Mouse (Mus musculus): ENCODE results near the gene Crebrf. TPM values are rescaled to one million over a fixed set of nuclear protein-coding genes. Genes with fewer than 3 reads are reported as not detected.

Gene Crebrf
- polyA plus RNA-seq, 1 experiment from 2014 or later: 4.7 TPM

- Histone ChIP-seq H3K4me3 (replicated peaks) (no peak overlapping the region), H3K27me3 (no peaks in the 10 kb centered on the region), H3K36me3 (replicated peaks) (no peaks in the 10 kb centered on the region), H3K27ac (replicated peaks) (no peak overlapping the region), H3K9ac (no peak overlapping the region), H3K4me1 (replicated peaks) (no peaks in the 10 kb centered on the region), H3K4me2 (no peak overlapping the region), H3K9me3 (replicated peaks) (no peaks in the 10 kb centered on the region)
- no peak for ATAC-seq (ENCODE audit: insufficient read depth)
- WGBS (ENCODE audit: insufficient replicate concordance): 67% methylated on average over 4 of the region's 4 CpGs
These were observed 27.1 kb downstream of the Crebrf start for GRCm38 (mm10) chr17:26742581-26742980.

GRCm38 (mm10) chr17:26743294-26743693 lies 27.8 kb downstream of the Crebrf start:
- Histone ChIP-seq H3K4me1 (replicated peaks) (no peaks in the 10 kb centered on the region), H3K36me3 (replicated peaks) (no peaks in the 10 kb centered on the region), H3K9me3 (replicated peaks) (no peaks in the 10 kb centered on the region), H3K9ac (no peak overlapping the region), H3K27ac (replicated peaks) (no peak overlapping the region), H3K4me3 (replicated peaks) (no peak overlapping the region), H3K4me2 (no peak overlapping the region), H3K27me3 (no peaks in the 10 kb centered on the region)
- no peak for ATAC-seq (ENCODE audit: insufficient read depth)
- WGBS (ENCODE audit: insufficient replicate concordance): 53% methylated on average over 1 of the region's 1 CpGs

- Histone ChIP-seq H3K27ac (replicated peaks) (no peak overlapping the region), H3K27me3 (no peaks in the 10 kb centered on the region), H3K4me1 (replicated peaks) (no peaks in the 10 kb centered on the region), H3K9me3 (replicated peaks) (no peaks in the 10 kb centered on the region), H3K36me3 (replicated peaks) (no peaks in the 10 kb centered on the region), H3K4me3 (replicated peaks) (no peak overlapping the region), H3K9ac (no peak overlapping the region), H3K4me2 (no peak overlapping the region)
- no peak for ATAC-seq (ENCODE audit: insufficient read depth)
- WGBS (ENCODE audit: insufficient replicate concordance): 43% methylated on average over 3 of the region's 3 CpGs
These were observed 34.5 kb downstream of the Crebrf start for GRCm38 (mm10) chr17:26749975-26750374.

DNA sequence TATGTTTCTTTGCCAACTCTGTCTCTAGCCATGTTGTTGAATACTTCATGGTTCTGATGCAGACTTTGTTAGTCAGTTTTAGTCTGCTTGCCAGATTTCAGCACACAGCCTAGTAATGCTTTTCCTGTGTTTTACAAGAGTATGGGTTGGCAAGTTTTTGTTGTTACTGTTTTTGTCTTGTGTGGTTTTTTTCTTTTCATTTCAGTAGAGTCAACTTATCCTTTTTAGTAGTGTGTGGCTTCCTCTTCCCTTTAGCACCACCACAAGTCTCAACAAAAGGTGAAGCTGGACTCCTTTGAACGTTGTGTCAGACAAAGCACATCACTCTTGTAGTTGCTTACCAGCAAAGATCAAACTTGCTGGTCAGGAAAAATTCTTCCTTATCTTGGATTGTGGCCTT lies 36.8 kb downstream of the Crebrf start:
- Histone ChIP-seq H3K27ac (replicated peaks) (no peak overlapping the region), H3K4me2 (no peak overlapping the region), H3K27me3 (no peaks in the 10 kb centered on the region), H3K4me3 (replicated peaks) (no peak overlapping the region), H3K4me1 (replicated peaks) (no peaks in the 10 kb centered on the region), H3K9me3 (replicated peaks) (no peaks in the 10 kb centered on the region), H3K9ac (no peak overlapping the region), H3K36me3 (replicated peaks) (no peaks in the 10 kb centered on the region)
- no peak for ATAC-seq (ENCODE audit: insufficient read depth)
- 24% methylated on average over 1 of the region's 1 CpGs for WGBS (ENCODE audit: insufficient replicate concordance)

DNA sequence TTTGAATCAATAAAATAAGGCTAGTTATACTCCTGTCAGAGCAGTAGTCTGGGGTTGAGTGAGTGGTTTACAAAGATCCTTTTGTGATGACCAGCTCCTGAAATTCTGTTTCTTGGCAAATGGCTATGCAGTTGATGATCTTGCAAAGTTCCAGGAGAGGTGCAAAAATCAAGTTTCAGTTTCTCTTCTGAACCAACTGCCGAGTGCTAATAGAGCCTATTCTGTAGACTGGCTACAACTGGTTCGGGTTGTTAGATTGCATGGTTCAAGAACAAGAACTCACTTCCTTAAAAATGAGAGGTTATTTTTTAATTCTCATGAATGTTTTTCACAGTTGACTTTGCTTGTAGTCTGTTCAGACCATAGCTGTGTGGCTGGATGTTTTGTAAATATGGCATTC lies 38.0 kb downstream of the Crebrf start:
- no peak overlapping the region for H3K4me2 ChIP-seq
- H3K9me3 ChIP-seq (replicated peaks): no peaks in the 10 kb centered on the region
- H3K9ac ChIP-seq: no peak overlapping the region
- H3K36me3 ChIP-seq (replicated peaks): no peaks in the 10 kb centered on the region
- 69% methylated on average over 2 of the region's 2 CpGs for WGBS (ENCODE audit: insufficient replicate concordance)
- no peaks in the 10 kb centered on the region for H3K4me1 ChIP-seq (replicated peaks)
- H3K27me3 ChIP-seq: no peaks in the 10 kb centered on the region
- no peak overlapping the region for H3K4me3 ChIP-seq (replicated peaks)
- no peak for ATAC-seq (ENCODE audit: insufficient read depth)
- H3K27ac ChIP-seq (replicated peaks): no peak overlapping the region

DNA sequence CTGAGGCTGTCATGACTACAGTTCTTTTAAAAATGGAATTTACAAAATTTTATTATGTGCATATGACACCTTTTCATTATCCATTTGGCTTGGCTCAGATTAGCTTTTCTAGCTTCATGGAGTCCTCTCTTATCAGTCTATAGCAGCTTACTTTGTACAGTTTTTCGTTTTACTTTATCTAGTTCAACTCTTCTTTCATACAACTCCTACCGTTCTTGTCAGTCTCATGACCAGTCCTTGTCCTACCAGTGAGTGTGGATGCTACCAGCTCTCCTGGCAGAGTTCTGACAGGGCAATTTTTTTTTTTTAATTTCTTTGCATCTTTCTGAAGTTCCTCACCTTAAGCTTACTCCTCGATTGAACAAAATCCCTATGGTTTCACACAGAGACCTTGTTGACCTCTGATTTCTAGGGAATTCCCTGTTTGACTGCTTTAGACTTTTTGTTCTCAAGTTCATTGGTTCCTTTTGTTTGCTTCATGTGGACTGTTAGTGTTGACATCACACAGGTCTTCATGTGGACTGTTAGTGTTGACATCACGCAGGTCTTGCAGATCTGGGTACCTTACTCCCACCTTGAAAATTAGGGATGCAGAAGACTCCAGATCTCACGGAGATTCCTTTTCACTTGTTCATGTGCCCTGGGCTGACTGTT lies 51.8 kb downstream of the Crebrf start:
- H3K4me2 ChIP-seq: peak overlapping the region; percentile 18; the same call in 1 of the 2 replicates
- H3K9ac ChIP-seq: no peak overlapping the region

DNA sequence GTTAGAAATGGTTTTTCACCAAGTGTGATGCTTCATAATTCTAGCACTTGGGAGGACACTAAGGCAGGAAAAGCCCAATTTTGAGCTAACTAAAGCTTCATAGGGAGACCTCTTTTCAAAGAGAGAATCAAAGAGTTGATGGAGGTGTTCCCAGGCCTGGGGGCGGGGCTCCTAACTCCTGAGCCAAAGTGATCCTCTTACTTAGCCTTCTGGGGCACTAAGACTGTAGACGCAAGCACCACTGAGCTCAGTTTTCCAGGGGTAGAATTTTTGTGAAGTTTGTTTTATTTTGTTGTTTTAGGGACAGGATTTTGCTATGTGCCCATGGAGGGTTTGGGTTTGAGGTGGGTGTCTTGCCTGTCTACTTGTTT lies 52.3 kb downstream of the Crebrf start:
- peaks cover 25% of the 10 kb centered on the region for H3K4me1 ChIP-seq (replicated peaks)
- H3K27ac ChIP-seq (replicated peaks): peak overlapping the region; percentile 70; the same call in 1 of the 2 replicates
- 56% methylated on average over 2 of the region's 2 CpGs for WGBS (ENCODE audit: insufficient replicate concordance)

More for the DNA sequence above, 51.8 kb downstream of the Crebrf start:
- Histone ChIP-seq H3K27ac (replicated peaks) (peak overlapping the region; percentile 70), H3K36me3 (replicated peaks) (peaks cover 8% of the 10 kb centered on the region), H3K4me1 (replicated peaks) (peaks cover 25% of the 10 kb centered on the region), H3K27me3 (no peaks in the 10 kb centered on the region), H3K9me3 (replicated peaks) (no peaks in the 10 kb centered on the region), H3K4me3 (replicated peaks) (no peak overlapping the region)
- peak; percentile 90 for ATAC-seq (ENCODE audit: insufficient read depth)
- 37% methylated on average over 5 of the region's 5 CpGs for WGBS (ENCODE audit: insufficient replicate concordance)

DNA sequence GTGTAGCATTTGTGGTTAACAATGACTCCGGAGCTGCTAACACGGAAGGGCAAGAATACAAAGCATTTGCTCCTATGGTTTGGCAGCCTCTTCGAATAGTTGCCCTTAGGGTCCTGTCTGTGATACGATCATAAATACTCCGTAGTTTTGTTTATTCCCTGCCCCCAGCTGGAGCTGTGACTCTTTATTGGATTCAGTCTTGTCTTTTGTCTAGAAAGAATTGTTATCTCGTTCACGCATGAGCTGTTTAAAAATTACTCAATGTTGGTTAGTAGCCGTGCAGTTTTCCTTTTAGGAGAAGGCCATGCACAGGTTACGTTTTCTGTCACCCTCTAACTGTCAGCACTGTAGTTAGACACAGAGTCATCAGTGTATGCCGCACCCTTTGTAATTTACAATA lies 60.8 kb downstream of the Crebrf start:
- H3K27ac ChIP-seq (replicated peaks): no peak overlapping the region
- H3K4me1 ChIP-seq (replicated peaks): peaks cover 24% of the 10 kb centered on the region
- H3K9me3 ChIP-seq (replicated peaks): no peaks in the 10 kb centered on the region
- H3K27me3 ChIP-seq: no peaks in the 10 kb centered on the region; the same call in 1 of the 2 replicates
- H3K4me3 ChIP-seq (replicated peaks): no peak overlapping the region
- H3K9ac ChIP-seq: no peak overlapping the region
- 45% methylated on average over 10 of the region's 10 CpGs for WGBS (ENCODE audit: insufficient replicate concordance)
- no peak overlapping the region for H3K4me2 ChIP-seq
- no peak for ATAC-seq (ENCODE audit: insufficient read depth)
- H3K36me3 ChIP-seq (replicated peaks): no peaks in the 10 kb centered on the region

More for the DNA sequence above, 52.3 kb downstream of the Crebrf start:
- H3K27me3 ChIP-seq: no peaks in the 10 kb centered on the region
- peaks cover 5% of the 10 kb centered on the region for H3K36me3 ChIP-seq (replicated peaks)
- ATAC-seq (ENCODE audit: insufficient read depth): no peak
- peak overlapping the region; percentile 18; the same call in 1 of the 2 replicates for H3K4me2 ChIP-seq
- no peak overlapping the region for H3K9ac ChIP-seq
- H3K4me3 ChIP-seq (replicated peaks): no peak overlapping the region
- H3K9me3 ChIP-seq (replicated peaks): no peaks in the 10 kb centered on the region

DNA sequence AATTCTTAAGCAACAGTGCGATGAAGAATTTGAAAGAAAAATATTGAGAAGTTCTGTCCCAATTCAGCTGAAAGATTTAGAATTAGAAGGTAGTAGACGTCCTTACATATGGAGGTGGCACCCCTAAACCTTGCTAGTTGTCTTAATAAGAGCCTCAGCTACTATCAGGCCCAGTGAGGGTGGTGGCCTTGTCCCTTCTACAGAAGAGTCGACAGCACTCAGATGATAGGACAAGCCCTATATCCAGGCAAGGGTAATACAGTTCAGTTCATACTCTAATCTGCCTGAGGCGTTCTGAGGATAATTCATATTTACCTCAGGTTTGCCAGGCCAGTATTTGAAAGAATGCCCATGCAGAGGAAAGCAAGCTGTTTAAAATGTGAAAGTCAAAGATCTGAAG lies 62.6 kb downstream of the Crebrf start:
- no peaks in the 10 kb centered on the region; the same call in 1 of the 2 replicates for H3K27me3 ChIP-seq
- 58% methylated on average over 4 of the region's 4 CpGs for WGBS (ENCODE audit: insufficient replicate concordance)
- ATAC-seq (ENCODE audit: insufficient read depth): no peak

GRCm38 (mm10) chr17:26778430-26779100 lies 63.1 kb downstream of the Crebrf start:
- Histone ChIP-seq H3K27ac (replicated peaks) (no peak overlapping the region), H3K27me3 (no peaks in the 10 kb centered on the region; the same call in 1 of the 2 replicates), H3K9ac (no peak overlapping the region), H3K36me3 (replicated peaks) (0 out of 2 replicates have a peak, but pooled peaks cover 2% of the 10 kb centered on the region), H3K4me2 (no peak overlapping the region), H3K4me3 (replicated peaks) (no peak overlapping the region), H3K4me1 (replicated peaks) (peaks cover 41% of the 10 kb centered on the region), H3K9me3 (replicated peaks) (no peaks in the 10 kb centered on the region)
- no peak for ATAC-seq (ENCODE audit: insufficient read depth)
- WGBS (ENCODE audit: insufficient replicate concordance): 86% methylated on average over 3 of the region's 3 CpGs

More for the DNA sequence above, 62.6 kb downstream of the Crebrf start:
- no peaks in the 10 kb centered on the region for H3K9me3 ChIP-seq (replicated peaks)
- H3K36me3 ChIP-seq (replicated peaks): no peaks in the 10 kb centered on the region
- H3K9ac ChIP-seq: no peak overlapping the region
- peaks cover 38% of the 10 kb centered on the region for H3K4me1 ChIP-seq (replicated peaks)
- H3K4me3 ChIP-seq (replicated peaks): no peak overlapping the region
- H3K27ac ChIP-seq (replicated peaks): no peak overlapping the region
- H3K4me2 ChIP-seq: no peak overlapping the region

DNA sequence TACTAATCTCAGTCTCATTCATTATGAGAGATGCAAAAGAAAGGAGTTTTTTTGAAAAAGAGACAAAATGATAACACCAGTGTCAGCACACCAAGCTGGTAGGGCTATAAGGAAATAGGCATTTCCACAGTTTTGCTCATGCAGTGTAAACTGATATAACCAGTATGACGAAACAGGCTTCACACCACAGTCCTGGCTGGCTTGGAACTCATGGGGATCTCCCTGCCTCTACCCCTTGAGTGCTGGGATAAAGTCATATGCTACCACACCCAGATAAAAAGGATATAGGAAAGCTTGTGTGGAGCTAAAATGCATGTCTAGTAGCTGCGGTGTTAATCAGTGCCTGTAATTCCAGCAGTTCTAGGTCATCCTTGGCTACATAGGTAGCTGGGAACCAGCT lies 64.0 kb downstream of the Crebrf start:
- Histone ChIP-seq H3K36me3 (replicated peaks) (peaks cover 12% of the 10 kb centered on the region), H3K9me3 (replicated peaks) (no peaks in the 10 kb centered on the region), H3K27me3 (no peaks in the 10 kb centered on the region), H3K4me1 (replicated peaks) (peaks cover 50% of the 10 kb centered on the region), H3K4me3 (replicated peaks) (no peak overlapping the region), H3K27ac (replicated peaks) (no peak overlapping the region), H3K9ac (no peak overlapping the region), H3K4me2 (no peak overlapping the region)
- 63% methylated on average over 2 of the region's 2 CpGs for WGBS (ENCODE audit: insufficient replicate concordance)
- no peak for ATAC-seq (ENCODE audit: insufficient read depth)
